Mouse (Mus musculus) MN1 (cell line): ENCODE data around the gene Cldn7.
"Not testable (repeated sequence)": the region's sequence is repeated elsewhere in the genome, so short reads cannot be mapped to it uniquely, and the experiment has no call there.

Experiments used
- DNase-seq: peaks from one replicate; pipeline ENCODE4 v3.0.0-alpha.2; 2016; ENCODE audit warnings: low spot score

Cldn7 gene

GRCm38 (mm10) chr11:69964650-69965270, at the start of gene Cldn7:
Cldn7 (plus strand) TSS chr11:69964779.
- DNase-seq: no peak

- no peak for DNase-seq
Observed at GRCm38 (mm10) chr11:69914917-69915430, 49.6 kb upstream of the Cldn7 start.

- DNase-seq: no peak
Observed at GRCm38 (mm10) chr11:69915667-69916627, 48.6 kb upstream of the Cldn7 start.

GRCm38 (mm10) chr11:69916652-69917378, 47.8 kb upstream of the Cldn7 start:
- not testable (repeated sequence) for DNase-seq

GRCm38 (mm10) chr11:69917379-69917948, 47.1 kb upstream of the Cldn7 start:
- no peak for DNase-seq

- DNase-seq: no peak
Observed at GRCm38 (mm10) chr11:69918118-69918517, 46.5 kb upstream of the Cldn7 start.

- DNase-seq: no peak
Observed at GRCm38 (mm10) chr11:69919053-69919452, 45.5 kb upstream of the Cldn7 start.

GRCm38 (mm10) chr11:69919661-69920265, 44.8 kb upstream of the Cldn7 start:
- DNase-seq: peak; percentile 84

- DNase-seq: peak; percentile 46
Observed at GRCm38 (mm10) chr11:69920266-69921031, 44.1 kb upstream of the Cldn7 start.

- peak; percentile 99 for DNase-seq
Observed at GRCm38 (mm10) chr11:69921114-69922011, 43.2 kb upstream of the Cldn7 start, which contains the start of gene Eif5a. Eif5a (minus strand) TSS chr11:69921958.

- no peak for DNase-seq
Observed at GRCm38 (mm10) chr11:69922012-69922756, 42.4 kb upstream of the Cldn7 start.

GRCm38 (mm10) chr11:69922796-69923195, 41.8 kb upstream of the Cldn7 start:
- DNase-seq: no peak

GRCm38 (mm10) chr11:69927501-69927900, 37.1 kb upstream of the Cldn7 start:
- no peak for DNase-seq

- DNase-seq: no peak
Observed at GRCm38 (mm10) chr11:69929712-69930111, 34.9 kb upstream of the Cldn7 start.

- DNase-seq: not testable (repeated sequence)
Observed at GRCm38 (mm10) chr11:69930176-69930575, 34.4 kb upstream of the Cldn7 start.

- DNase-seq: no peak
Observed at GRCm38 (mm10) chr11:69930967-69931537, 33.5 kb upstream of the Cldn7 start.

- no peak for DNase-seq
Observed at GRCm38 (mm10) chr11:69931769-69932168, 32.8 kb upstream of the Cldn7 start.

- DNase-seq: no peak
Observed at GRCm38 (mm10) chr11:69932254-69932653, 32.3 kb upstream of the Cldn7 start.
